Mouse (Mus musculus): ENCODE results near the gene Cacna1h. TPM values are rescaled to one million over a fixed set of nuclear protein-coding genes. Genes with fewer than 3 reads are reported as not detected.
A peak's percentile ranks its signal among the peaks of the same experiment; 100 is the strongest.

Gene Cacna1h
- total RNA-seq, 4 experiments from 2014 or later = 44.2 to 56.5 (median 50.2) TPM

- DNase-seq (ENCODE audit: low spot score in 2 of 2) = no peak
Observed at GRCm38 (mm10) chr17:25445841-25446240, 12.3 kb upstream of the Cacna1h start.

- DNase-seq (ENCODE audit: low spot score in 2 of 2) = no peak
Observed at GRCm38 (mm10) chr17:25445074-25445473, 11.5 kb upstream of the Cacna1h start.

- no peak for DNase-seq (ENCODE audit: low spot score in 2 of 2)
Observed at GRCm38 (mm10) chr17:25442889-25443288, 9.3 kb upstream of the Cacna1h start.

- no peak for DNase-seq (ENCODE audit: low spot score in 2 of 2)
Observed at GRCm38 (mm10) chr17:25441417-25441816, 7.8 kb upstream of the Cacna1h start.

GRCm38 (mm10) chr17:25433223-25433616 is 363 bp downstream of the Cacna1h start:
- DNase-seq (ENCODE audit: low spot score in 2 of 2) = no peak

- DNase-seq (ENCODE audit: low spot score in 2 of 2) = no peak
Observed at GRCm38 (mm10) chr17:25432433-25433181, 976 bp downstream of the Cacna1h start.

- no peak for DNase-seq (ENCODE audit: low spot score in 2 of 2)
Observed at GRCm38 (mm10) chr17:25430534-25430933, 3.0 kb downstream of the Cacna1h start.

GRCm38 (mm10) chr17:25429886-25430285 is 3.7 kb downstream of the Cacna1h start:
- DNase-seq (ENCODE audit: low spot score in 2 of 2) = no peak

GRCm38 (mm10) chr17:25429240-25429639 is 4.3 kb downstream of the Cacna1h start:
- no peak for DNase-seq (ENCODE audit: low spot score in 2 of 2)

- no peak for DNase-seq (ENCODE audit: low spot score in 2 of 2)
Observed at GRCm38 (mm10) chr17:25427441-25427840, 6.1 kb downstream of the Cacna1h start.

GRCm38 (mm10) chr17:25425996-25426395 is 7.6 kb downstream of the Cacna1h start:
- no peak for DNase-seq (ENCODE audit: low spot score in 2 of 2)

GRCm38 (mm10) chr17:25424526-25425080 is 9.0 kb downstream of the Cacna1h start:
- no peak for DNase-seq (ENCODE audit: low spot score in 2 of 2)

GRCm38 (mm10) chr17:25420998-25421397 is 12.6 kb downstream of the Cacna1h start:
- no peak for DNase-seq (ENCODE audit: low spot score in 2 of 2)

- peak in 1 of 2 experiments; percentile 52 for DNase-seq (ENCODE audit: low spot score in 2 of 2)
Observed at GRCm38 (mm10) chr17:25418926-25419325, 14.7 kb downstream of the Cacna1h start.

- DNase-seq (ENCODE audit: low spot score in 2 of 2) = no peak
Observed at GRCm38 (mm10) chr17:25417990-25418389, 15.6 kb downstream of the Cacna1h start.

- DNase-seq (ENCODE audit: low spot score in 2 of 2) = no peak
Observed at GRCm38 (mm10) chr17:25416219-25416618, 17.4 kb downstream of the Cacna1h start.

GRCm38 (mm10) chr17:25415421-25415913 is 18.1 kb downstream of the Cacna1h start:
- no peak for DNase-seq (ENCODE audit: low spot score in 2 of 2)

- no peak for DNase-seq (ENCODE audit: low spot score in 2 of 2)
Observed at GRCm38 (mm10) chr17:25414917-25415316, 18.7 kb downstream of the Cacna1h start.

GRCm38 (mm10) chr17:25414209-25414608 is 19.4 kb downstream of the Cacna1h start:
- no peak for DNase-seq (ENCODE audit: low spot score in 2 of 2)

- peak in 1 of 2 experiments; percentile 72 for DNase-seq (ENCODE audit: low spot score in 2 of 2)
Observed at GRCm38 (mm10) chr17:25411251-25411650, 22.3 kb downstream of the Cacna1h start.

- DNase-seq (ENCODE audit: low spot score in 2 of 2) = no peak
Observed at GRCm38 (mm10) chr17:25410786-25411185, 22.8 kb downstream of the Cacna1h start.

GRCm38 (mm10) chr17:25410180-25410579 is 23.4 kb downstream of the Cacna1h start:
- DNase-seq (ENCODE audit: low spot score in 2 of 2) = no peak

- no peak for DNase-seq (ENCODE audit: low spot score in 2 of 2)
Observed at GRCm38 (mm10) chr17:25409621-25410020, 24.0 kb downstream of the Cacna1h start.

All from left cerebral cortex, adult 8-10 months (tissue).